Mouse (Mus musculus): ENCODE data around the gene Gprasp2. TPM values are rescaled to one million over a fixed set of nuclear protein-coding genes. Genes with fewer than 3 reads are reported as not detected.
"Not testable (repeated sequence)": the region's sequence is repeated elsewhere in the genome, so short reads cannot be mapped to it uniquely, and the experiment has no call there.

Gprasp2 gene
- polyA plus RNA-seq, 1 experiment from 2014 or later: 2.1 TPM

GRCm38 (mm10) chrX:135804149-135804548 lies 34.7 kb upstream of the Gprasp2 start:
- no peaks in the 10 kb centered on the region for H3K9me3 ChIP-seq (ENCODE audit: low read length)
- no peak for ATAC-seq
- 94% methylated on average over 3 of the region's 3 CpGs for WGBS

DNA sequence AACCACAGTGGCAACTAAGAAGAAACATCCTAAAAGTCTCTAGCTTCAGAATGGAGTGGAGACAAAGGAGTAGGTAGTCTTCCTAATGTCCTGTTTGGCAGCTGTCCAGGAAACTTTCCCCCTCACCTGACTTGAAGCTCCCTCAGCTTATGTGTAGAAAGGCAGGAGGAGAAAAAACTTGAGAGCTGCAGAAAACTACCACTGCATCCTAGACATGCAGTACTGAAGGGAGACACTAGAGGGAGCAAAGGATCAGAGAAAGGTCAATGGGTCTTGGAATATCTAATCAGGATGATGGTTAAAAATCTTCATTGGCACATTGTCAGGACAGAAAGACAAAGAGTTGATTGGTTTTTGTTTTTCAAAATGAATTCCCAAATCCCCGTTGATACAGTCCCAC lies 33.1 kb upstream of the Gprasp2 start:
- DNase-seq (ENCODE audit: low spot score): peak; percentile 19
- 18% methylated on average over 1 of the region's 1 CpGs for WGBS
- no peak overlapping the region for H3K4me2 ChIP-seq (replicated peaks; ENCODE audit: low read depth, low read length)
- no peaks in the 10 kb centered on the region for H3K4me1 ChIP-seq (ENCODE audit: insufficient read depth, low read depth, low read length)
- H3K36me3 ChIP-seq (ENCODE audit: insufficient read depth, low read length): no peaks in the 10 kb centered on the region
- H3K27ac ChIP-seq (ENCODE audit: low read length): no peak overlapping the region
- no peak overlapping the region for H3K9ac ChIP-seq (replicated peaks; ENCODE audit: low read depth)
- ATAC-seq: no peak
- H3K9me3 ChIP-seq (ENCODE audit: low read length): no peaks in the 10 kb centered on the region
- H3K27me3 ChIP-seq (replicated peaks; ENCODE audit: insufficient read depth, low read length): no peaks in the 10 kb centered on the region
- peak; percentile 79 for TF ChIP-seq CTCF (IDR thresholded peaks at IDR 0.05)
- TF ChIP-seq EP300 (IDR thresholded peaks at IDR 0.05): no peak
- no peak overlapping the region for H3K4me3 ChIP-seq (ENCODE audit: low read depth, low read length)

More at GRCm38 (mm10) chrX:135804149-135804548, 34.7 kb upstream of the Gprasp2 start:
- no peaks in the 10 kb centered on the region for H3K27me3 ChIP-seq (replicated peaks; ENCODE audit: insufficient read depth, low read length)
- H3K27ac ChIP-seq (ENCODE audit: low read length): no peak overlapping the region
- no peaks in the 10 kb centered on the region for H3K4me1 ChIP-seq (ENCODE audit: insufficient read depth, low read depth, low read length)
- DNase-seq (ENCODE audit: low spot score): no peak
- H3K4me2 ChIP-seq (replicated peaks; ENCODE audit: low read depth, low read length): no peak overlapping the region
- H3K9ac ChIP-seq (replicated peaks; ENCODE audit: low read depth): no peak overlapping the region
- H3K36me3 ChIP-seq (ENCODE audit: insufficient read depth, low read length): no peaks in the 10 kb centered on the region
- no peak for TF ChIP-seq EP300 (IDR thresholded peaks at IDR 0.05)
- TF ChIP-seq CTCF (IDR thresholded peaks at IDR 0.05): no peak
- no peak overlapping the region for H3K4me3 ChIP-seq (ENCODE audit: low read depth, low read length)

GRCm38 (mm10) chrX:135835896-135836295 lies 2.9 kb upstream of the Gprasp2 start:
- WGBS: 7% methylated on average over 1 of the region's 1 CpGs
- H3K9me3 ChIP-seq (ENCODE audit: low read length); H3K27me3 ChIP-seq (replicated peaks; ENCODE audit: insufficient read depth, low read length); H3K4me3 ChIP-seq (ENCODE audit: low read depth, low read length); ATAC-seq; H3K4me1 ChIP-seq (ENCODE audit: insufficient read depth, low read depth, low read length); DNase-seq (ENCODE audit: low spot score); H3K4me2 ChIP-seq (replicated peaks; ENCODE audit: low read depth, low read length); H3K36me3 ChIP-seq (ENCODE audit: insufficient read depth, low read length); H3K9ac ChIP-seq (replicated peaks; ENCODE audit: low read depth); H3K27ac ChIP-seq (ENCODE audit: low read length): not testable (repeated sequence)

GRCm38 (mm10) chrX:135837896-135838295 lies 938 bp upstream of the Gprasp2 start:
- ATAC-seq (no peak), DNase-seq (ENCODE audit: low spot score) (no peak)
- Histone ChIP-seq H3K9me3 (ENCODE audit: low read length) (no peaks in the 10 kb centered on the region), H3K4me3 (ENCODE audit: low read depth, low read length) (no peak overlapping the region), H3K9ac (replicated peaks; ENCODE audit: low read depth) (no peak overlapping the region), H3K4me2 (replicated peaks; ENCODE audit: low read depth, low read length) (no peak overlapping the region), H3K27me3 (replicated peaks; ENCODE audit: insufficient read depth, low read length) (no peaks in the 10 kb centered on the region), H3K36me3 (ENCODE audit: insufficient read depth, low read length) (no peaks in the 10 kb centered on the region), H3K4me1 (ENCODE audit: insufficient read depth, low read depth, low read length) (no peaks in the 10 kb centered on the region), H3K27ac (ENCODE audit: low read length) (no peak overlapping the region)
- WGBS: 62% methylated on average over 2 of the region's 2 CpGs
- TF ChIP-seq EP300 (IDR thresholded peaks at IDR 0.05) (no peak), CTCF (IDR thresholded peaks at IDR 0.05) (no peak)

GRCm38 (mm10) chrX:135839397-135840391 lies 860 bp downstream of the Gprasp2 start:
- not testable (repeated sequence) for H3K9me3 ChIP-seq (ENCODE audit: low read length); H3K36me3 ChIP-seq (ENCODE audit: insufficient read depth, low read length); ATAC-seq; H3K27ac ChIP-seq (ENCODE audit: low read length); H3K4me1 ChIP-seq (ENCODE audit: insufficient read depth, low read depth, low read length); H3K27me3 ChIP-seq (replicated peaks; ENCODE audit: insufficient read depth, low read length); H3K9ac ChIP-seq (replicated peaks; ENCODE audit: low read depth)
- 7% methylated on average over 11 of the region's 17 CpGs for WGBS
- TF ChIP-seq CTCF (IDR thresholded peaks at IDR 0.05): peak; percentile 66
- peak overlapping the region; percentile 56 for H3K4me2 ChIP-seq (replicated peaks; ENCODE audit: low read depth, low read length)
- H3K4me3 ChIP-seq (ENCODE audit: low read depth, low read length): peak overlapping the region; percentile 18
- DNase-seq (ENCODE audit: low spot score): peak; percentile 36

DNA sequence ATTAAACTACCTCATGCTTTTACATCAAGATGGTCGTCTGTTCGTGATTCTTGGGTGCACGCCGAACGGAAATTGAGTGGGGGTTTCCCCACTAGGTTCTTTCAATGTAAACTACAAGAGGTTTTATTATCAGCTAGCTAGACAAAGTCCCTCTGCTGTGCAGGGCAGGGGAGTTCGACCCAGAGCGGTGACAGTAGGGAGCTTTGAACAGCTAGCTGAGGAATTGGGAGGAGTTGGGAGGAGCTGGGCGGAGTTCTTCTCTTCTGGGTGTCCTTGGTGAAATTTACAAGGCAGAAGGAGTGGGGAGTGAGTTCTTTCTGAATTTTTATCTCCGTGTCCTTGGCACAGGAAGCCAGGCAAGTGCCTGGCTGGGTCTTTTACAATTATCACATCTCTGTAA lies 28.0 kb downstream of the Gprasp2 start:
- not testable (repeated sequence) for H3K27me3 ChIP-seq (replicated peaks; ENCODE audit: insufficient read depth, low read length); H3K9me3 ChIP-seq (ENCODE audit: low read length); DNase-seq (ENCODE audit: low spot score); H3K27ac ChIP-seq (ENCODE audit: low read length); ATAC-seq; H3K4me1 ChIP-seq (ENCODE audit: insufficient read depth, low read depth, low read length); H3K4me3 ChIP-seq (ENCODE audit: low read depth, low read length); H3K36me3 ChIP-seq (ENCODE audit: insufficient read depth, low read length); H3K9ac ChIP-seq (replicated peaks; ENCODE audit: low read depth); H3K4me2 ChIP-seq (replicated peaks; ENCODE audit: low read depth, low read length)
- WGBS: 79% methylated on average over 9 of the region's 9 CpGs

All from lung, postnatal 0 days (tissue).